Mouse (Mus musculus): Measurements from ENCODE around the gene Mrps2. TPM values are rescaled to one million over a fixed set of nuclear protein-coding genes. Genes with fewer than 3 reads are reported as not detected.
"Not testable (repeated sequence)": the region's sequence is repeated elsewhere in the genome, so short reads cannot be mapped to it uniquely, and the experiment has no call there.

The Mrps2 gene
- total RNA-seq (2021) = 10 to 100 TPM; 48.3 to 50.4 TPM

GRCm38 (mm10) chr2:28467860-28468485 is at the start of gene Mrps2:
Gene Mrps2 (plus strand): TSS chr2:28468066.
- peak; percentile 88 for DNase-seq

- peak; percentile 93 for DNase-seq
Observed at GRCm38 (mm10) chr2:28419898-28420297, 48.0 kb upstream of the Mrps2 start.

GRCm38 (mm10) chr2:28423167-28423566 is 44.7 kb upstream of the Mrps2 start:
- peak; percentile 53 for DNase-seq

GRCm38 (mm10) chr2:28427226-28427625 is 40.6 kb upstream of the Mrps2 start:
- DNase-seq = no peak

- DNase-seq = no peak
Observed at GRCm38 (mm10) chr2:28430846-28431245, 37.0 kb upstream of the Mrps2 start.

- DNase-seq = no peak
Observed at GRCm38 (mm10) chr2:28432811-28433210, 35.1 kb upstream of the Mrps2 start.

GRCm38 (mm10) chr2:28433512-28433911 is 34.4 kb upstream of the Mrps2 start:
- no peak for DNase-seq

GRCm38 (mm10) chr2:28435401-28435800 is 32.5 kb upstream of the Mrps2 start:
- DNase-seq = no peak

- no peak for DNase-seq
Observed at GRCm38 (mm10) chr2:28440842-28441241, 27.0 kb upstream of the Mrps2 start.

- DNase-seq = no peak
Observed at GRCm38 (mm10) chr2:28445082-28445481, 22.8 kb upstream of the Mrps2 start.

GRCm38 (mm10) chr2:28446181-28446514 is 21.7 kb upstream of the Mrps2 start:
- no peak for DNase-seq

- DNase-seq = peak; percentile 39
Observed at GRCm38 (mm10) chr2:28446515-28447314, 21.2 kb upstream of the Mrps2 start, which contains the start of gene Ppp1r26. Gene Ppp1r26 (plus strand): TSS chr2:28446800.

- DNase-seq = no peak
Observed at GRCm38 (mm10) chr2:28447315-28447670, 20.6 kb upstream of the Mrps2 start.

GRCm38 (mm10) chr2:28451663-28452062 is 16.2 kb upstream of the Mrps2 start:
- no peak for DNase-seq

- DNase-seq = no peak
Observed at GRCm38 (mm10) chr2:28453539-28453938, 14.3 kb upstream of the Mrps2 start.

GRCm38 (mm10) chr2:28456616-28457015 is 11.2 kb upstream of the Mrps2 start:
- DNase-seq = no peak

GRCm38 (mm10) chr2:28463919-28464318 is 3.9 kb upstream of the Mrps2 start:
- peak; percentile 67 for DNase-seq

GRCm38 (mm10) chr2:28464919-28465318 is 2.9 kb upstream of the Mrps2 start:
- no peak for DNase-seq

- DNase-seq = peak; percentile 62
Observed at GRCm38 (mm10) chr2:28465836-28466518, 1.9 kb upstream of the Mrps2 start, which contains the start of gene 1700007K13Rik. Gene 1700007K13Rik (minus strand): TSS chr2:28466332.

- DNase-seq = no peak
Observed at GRCm38 (mm10) chr2:28468486-28469225, 790 bp downstream of the Mrps2 start.

GRCm38 (mm10) chr2:28469461-28469860 is 1.6 kb downstream of the Mrps2 start:
- DNase-seq = no peak

GRCm38 (mm10) chr2:28470591-28470990 is 2.7 kb downstream of the Mrps2 start:
- no peak for DNase-seq

- DNase-seq = not testable (repeated sequence)
Observed at GRCm38 (mm10) chr2:28472011-28472410, 4.1 kb downstream of the Mrps2 start.

Data from heart, postnatal 4 days (tissue).